Mouse (Mus musculus): ENCODE results near the gene Slc8a2.

- TF ChIP-seq CTCF (IDR thresholded peaks at IDR 0.05; ENCODE audit: extremely low read depth, insufficient read length, insufficient replicate concordance, low read depth, low read length) (no peak), POLR2A (IDR thresholded peaks at IDR 0.05; ENCODE audit: low read depth, low read length) (no peak)
Measured at GRCm38 (mm10) chr7:16116418-16116817, 13.2 kb upstream of the Slc8a2 start.

Data from small intestine, adult 2 months (tissue).